Mouse (Mus musculus) gastrocnemius, adult 2 months (tissue): ENCODE measurements around the gene Dnase1l3. TPM values are rescaled to one million over a fixed set of nuclear protein-coding genes. Genes with fewer than 3 reads are reported as not detected.

Source experiments
- DNase-seq: peaks from one replicate; pipeline ENCODE4 v3.0.0; 2022
- H3K27ac ChIP-seq: fragments of 200-600 bp; 2 replicates; pipeline ENCODE4 v1.8.1; 2022; ENCODE audit warnings: mild to moderate bottlenecking
- H3K4me3 ChIP-seq: fragments of 200-600 bp; 2 replicates; pipeline ENCODE4 v1.8.1; 2022; ENCODE audit warnings: mild to moderate bottlenecking, moderate library complexity
- CTCF ChIP-seq: fragments of 200-600 bp; IDR thresholded peaks from 2 replicates; pipeline ENCODE4 v1.8.1; 2022; ENCODE audit warnings: antibody characterized with exemption, mild to moderate bottlenecking, moderate library complexity
- intact Hi-C: fragments of 180-260 bp; cut with DNase I; formaldehyde crosslinking; loops from one replicate; pipeline ENCODE4 v1.15.1; 2025
- total RNA-seq, 2 experiments: library from RNA; stranded (reverse); gene quantifications; 2 replicates each; pipeline ENCODE4 v1.2.3; 2021

Gene Dnase1l3
- total RNA-seq, 2 experiments from 2014 or later = not detected

DNA sequence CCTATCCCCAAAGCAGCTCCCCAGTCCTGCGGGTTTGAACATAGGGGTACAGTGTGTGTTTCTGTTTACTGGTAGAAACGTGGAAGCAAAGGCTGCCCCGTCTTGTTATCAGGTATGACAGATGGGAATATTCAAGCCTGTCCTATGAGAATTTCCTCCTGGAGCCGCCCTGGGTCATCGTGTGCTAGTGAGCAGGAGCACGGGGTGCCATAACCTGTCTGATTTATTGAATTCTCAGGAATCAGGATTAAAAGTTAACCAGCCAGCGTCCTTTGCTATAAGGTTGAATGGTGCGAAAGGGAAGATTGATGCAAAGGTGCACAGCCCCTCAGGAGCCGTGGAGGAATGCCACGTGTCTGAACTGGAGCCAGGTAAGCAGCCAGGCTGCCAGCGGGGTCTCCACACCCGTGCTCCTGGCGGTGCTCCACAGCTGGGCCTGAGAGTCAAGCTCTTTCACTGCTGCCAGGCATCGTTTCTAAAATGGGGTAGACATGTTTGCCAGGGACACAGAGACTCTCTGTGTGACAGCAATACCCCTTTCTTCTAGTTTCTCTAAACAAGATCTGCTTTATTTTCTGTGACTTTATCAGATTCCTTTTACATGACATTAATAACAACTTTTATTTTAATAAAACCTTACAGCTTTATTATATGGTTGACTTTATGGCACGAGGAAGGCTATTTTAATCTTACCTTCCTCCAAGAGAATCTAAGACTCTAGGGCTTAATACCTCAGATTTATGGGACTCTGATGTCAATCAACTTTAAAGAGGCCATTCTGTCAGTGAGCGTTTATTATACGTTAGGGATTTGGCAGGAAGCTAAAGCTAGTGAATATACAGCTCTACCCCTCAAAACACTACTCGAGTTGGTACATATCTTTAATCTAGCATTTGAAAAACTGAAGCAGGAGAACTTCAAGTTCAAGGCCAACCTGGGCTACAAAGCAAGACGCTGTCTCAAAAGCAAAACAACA lies 55.3 kb downstream of the Dnase1l3 start:
- no peak overlapping the region for H3K4me3 ChIP-seq

DNA sequence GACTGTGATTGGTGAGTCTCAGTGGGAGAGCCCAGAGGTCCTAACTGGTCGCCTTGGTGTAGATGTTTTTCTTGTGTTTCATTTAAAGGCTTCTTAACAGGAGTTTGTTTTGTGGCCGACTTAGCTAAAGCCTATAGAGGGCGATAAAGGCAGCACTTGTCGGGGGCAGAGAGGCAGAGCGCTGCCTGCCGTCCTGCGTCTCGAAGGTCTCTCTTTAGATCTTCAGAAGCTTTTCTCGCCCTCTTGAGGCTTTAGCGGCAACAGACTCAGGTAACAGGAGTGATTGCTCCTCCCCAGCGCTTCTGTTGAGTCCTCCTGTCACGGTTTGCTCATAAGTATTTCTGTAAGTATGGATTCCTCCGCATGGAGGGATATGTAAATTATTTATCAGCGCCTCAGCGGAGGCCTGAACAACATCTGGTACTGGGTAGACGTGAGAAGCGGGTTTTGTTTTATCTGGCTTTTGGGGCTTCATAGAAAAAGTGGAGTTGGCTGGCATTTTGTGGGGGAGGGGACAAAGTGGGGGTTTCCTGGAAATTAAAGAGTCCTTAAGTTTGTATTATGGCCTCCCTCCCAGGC lies 57.2 kb downstream of the Dnase1l3 start:
- intact Hi-C loops = no loop called here
- Histone ChIP-seq H3K4me3 (no peak overlapping the region), H3K27ac (peak overlapping the region; percentile 16; the same call in 1 of the 2 replicates)
- peak; percentile 58 for TF ChIP-seq CTCF
- no peak for DNase-seq

More for the DNA sequence above, 55.3 kb downstream of the Dnase1l3 start:
- DNase-seq = no peak
- no peak overlapping the region for H3K27ac ChIP-seq
- intact Hi-C loops = no loop called here
- no peak for TF ChIP-seq CTCF

DNA sequence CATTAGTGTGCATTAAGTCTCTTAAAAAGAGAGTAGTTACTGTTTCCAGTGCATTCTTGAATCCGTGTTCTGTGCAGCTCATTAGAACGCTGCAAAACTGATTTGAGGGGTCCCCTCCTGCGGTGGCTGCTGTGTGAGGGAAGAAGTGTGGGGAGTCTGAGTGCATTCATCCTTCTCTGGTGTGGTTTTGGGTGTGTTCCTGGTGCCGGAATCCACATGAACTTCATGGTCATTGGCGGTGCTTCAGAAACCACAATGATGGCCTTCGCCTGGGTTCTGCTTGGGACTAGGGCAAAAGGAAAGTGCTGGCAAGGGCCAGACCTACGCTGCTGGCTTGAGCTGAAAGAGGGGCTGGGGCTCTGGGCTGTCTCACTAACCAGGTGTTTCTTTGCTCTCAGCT lies 60.2 kb downstream of the Dnase1l3 start:
- intact Hi-C loops = no loop called here
- TF ChIP-seq CTCF = no peak
- DNase-seq = no peak

DNA sequence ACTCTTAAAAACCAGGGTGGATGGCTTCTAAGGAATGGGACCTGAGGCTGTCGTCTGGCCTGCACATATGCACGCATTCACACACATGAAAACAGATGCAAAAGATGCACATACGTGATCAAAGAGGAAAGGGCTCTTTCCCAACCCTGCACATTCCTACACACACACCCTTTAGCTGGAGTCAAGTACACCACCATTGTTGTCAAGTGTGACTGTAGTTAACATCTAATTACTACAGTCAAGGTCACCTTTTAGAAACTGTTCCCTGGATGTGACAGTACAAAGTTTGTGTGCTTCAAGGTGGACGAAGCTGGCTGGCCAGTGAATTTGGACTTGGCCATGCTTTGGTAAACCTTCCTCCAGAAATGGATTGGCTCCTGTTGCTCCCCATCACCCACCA lies 62.2 kb downstream of the Dnase1l3 start:
- DNase-seq = no peak
- TF ChIP-seq CTCF = no peak; the same call in 1 of the 2 replicates
- intact Hi-C loops = no loop called here
- no peak overlapping the region for H3K27ac ChIP-seq
- H3K4me3 ChIP-seq = no peak overlapping the region

More for the DNA sequence above, 60.2 kb downstream of the Dnase1l3 start:
- Histone ChIP-seq H3K27ac (no peak overlapping the region), H3K4me3 (no peak overlapping the region)

DNA sequence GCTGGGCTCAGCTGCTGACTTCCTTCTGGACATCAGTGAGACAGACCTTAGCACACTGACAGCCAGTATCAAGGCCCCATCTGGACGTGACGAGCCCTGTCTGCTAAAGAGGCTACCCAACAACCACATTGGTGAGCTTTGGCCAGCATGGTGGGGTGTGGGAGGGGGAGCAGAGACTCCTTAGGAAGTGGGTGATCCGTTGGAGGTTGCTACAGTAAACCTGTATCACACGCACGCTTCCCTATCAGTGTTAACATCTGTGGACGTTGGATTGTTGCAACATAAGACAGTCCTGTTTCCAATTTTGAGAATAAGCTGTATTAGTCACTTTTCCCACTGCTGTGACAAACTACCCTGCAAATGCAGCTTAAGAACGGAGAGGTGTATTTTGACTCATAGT lies 65.3 kb downstream of the Dnase1l3 start:
- no peak for DNase-seq
- Histone ChIP-seq H3K4me3 (no peak overlapping the region), H3K27ac (no peak overlapping the region)
- no peak for TF ChIP-seq CTCF
- intact Hi-C loops = loop anchor here (10.0 kb wide), 1 partner anchor 64 kb away; no protein-coding TSS in a partner anchor

DNA sequence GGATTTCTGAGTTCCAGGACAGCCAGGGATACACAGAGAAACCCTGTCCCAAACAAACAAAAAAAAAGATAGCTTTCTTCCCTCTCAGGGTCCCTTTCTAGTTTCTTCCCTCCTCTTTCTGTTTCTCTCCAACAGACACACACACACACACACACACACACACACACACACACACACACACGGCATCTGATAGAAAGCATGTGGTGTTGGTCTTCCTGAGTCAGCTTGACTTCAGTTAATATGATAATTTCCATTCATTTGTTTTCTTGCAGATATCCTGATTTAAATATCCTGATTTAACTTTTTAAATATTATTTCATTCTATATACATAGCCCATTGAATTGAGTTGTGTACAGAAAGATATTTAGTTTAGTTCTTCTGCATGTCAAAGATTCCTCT lies 66.0 kb downstream of the Dnase1l3 start:
- no peak for DNase-seq
- H3K4me3 ChIP-seq = no peak overlapping the region
- intact Hi-C loops = loop anchor here (10.0 kb wide), 1 partner anchor 64 kb away; no protein-coding TSS in a partner anchor
- H3K27ac ChIP-seq = no peak overlapping the region
- no peak for TF ChIP-seq CTCF

DNA sequence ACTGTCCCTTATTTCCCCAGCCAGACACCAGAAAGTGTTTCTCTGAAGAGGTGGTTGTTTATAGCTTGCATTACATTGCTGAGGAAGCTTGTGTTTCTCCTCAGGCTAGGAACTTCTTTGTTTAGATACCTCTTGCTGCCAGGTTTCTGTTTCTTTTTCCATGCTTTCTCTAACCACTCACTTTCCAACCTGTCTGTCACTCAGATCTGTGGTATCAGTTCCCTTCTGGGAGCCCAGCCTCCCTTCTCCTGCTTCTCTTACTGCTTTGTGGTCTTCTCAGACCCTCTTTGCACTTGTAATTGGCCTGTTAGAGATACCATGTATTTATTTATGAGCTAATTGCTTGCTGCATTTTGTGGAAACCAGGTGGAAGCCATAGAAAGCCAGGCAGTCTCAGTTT lies 70.7 kb downstream of the Dnase1l3 start:
- Histone ChIP-seq H3K27ac (no peak overlapping the region), H3K4me3 (no peak overlapping the region)
- no peak for TF ChIP-seq CTCF
- DNase-seq = no peak
- intact Hi-C loops = loop anchor here (10.0 kb wide), 1 partner anchor 59 kb away; no protein-coding TSS in a partner anchor

DNA sequence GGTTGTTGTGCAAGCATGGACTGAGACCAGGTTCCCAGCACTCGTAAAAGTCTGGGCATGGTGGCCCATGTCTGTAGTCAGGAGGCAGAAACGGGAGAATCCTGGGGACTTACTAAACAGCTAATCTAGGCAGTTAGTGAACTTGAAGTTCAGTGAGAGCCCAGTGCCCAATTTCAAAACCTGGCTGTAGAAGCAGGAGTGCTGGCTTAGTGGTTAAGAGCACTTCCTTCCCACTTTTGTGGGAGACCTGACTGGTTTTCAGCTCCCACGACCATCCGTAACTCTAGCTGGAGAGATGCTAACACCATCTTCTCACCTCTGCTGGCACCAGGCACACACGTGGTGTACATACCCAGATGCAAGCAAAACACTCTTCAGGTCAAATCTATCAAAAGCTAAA lies 72.9 kb downstream of the Dnase1l3 start:
- Histone ChIP-seq H3K27ac (no peak overlapping the region), H3K4me3 (no peak overlapping the region)
- intact Hi-C loops = loop anchor here (10.0 kb wide), 1 partner anchor 57 kb away; no protein-coding TSS in a partner anchor
- DNase-seq = no peak
- no peak for TF ChIP-seq CTCF

DNA sequence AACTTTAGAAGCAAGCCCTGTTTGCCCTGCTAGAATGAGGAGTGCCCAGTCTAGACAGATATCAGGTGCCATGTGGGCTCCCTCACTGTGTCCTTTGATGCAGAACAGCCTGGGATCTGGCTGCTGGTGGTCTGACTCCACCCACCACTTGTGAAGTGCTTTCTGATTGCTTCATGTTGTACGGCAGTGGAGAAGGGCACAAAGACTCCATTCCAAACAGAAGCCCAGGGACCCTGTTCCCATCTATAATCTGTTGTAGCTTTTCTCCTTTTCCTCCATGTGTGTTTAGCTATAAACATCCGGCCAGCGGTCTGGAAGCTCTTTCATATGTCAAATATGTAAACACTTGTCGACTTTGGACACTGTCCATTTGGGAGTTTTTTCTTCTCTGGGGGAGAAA lies 74.5 kb downstream of the Dnase1l3 start:
- Histone ChIP-seq H3K4me3 (no peak overlapping the region), H3K27ac (no peak overlapping the region)
- no peak for TF ChIP-seq CTCF
- no peak for DNase-seq
- intact Hi-C loops = loop anchor here (10.0 kb wide), 1 partner anchor 55 kb away; no protein-coding TSS in a partner anchor

DNA sequence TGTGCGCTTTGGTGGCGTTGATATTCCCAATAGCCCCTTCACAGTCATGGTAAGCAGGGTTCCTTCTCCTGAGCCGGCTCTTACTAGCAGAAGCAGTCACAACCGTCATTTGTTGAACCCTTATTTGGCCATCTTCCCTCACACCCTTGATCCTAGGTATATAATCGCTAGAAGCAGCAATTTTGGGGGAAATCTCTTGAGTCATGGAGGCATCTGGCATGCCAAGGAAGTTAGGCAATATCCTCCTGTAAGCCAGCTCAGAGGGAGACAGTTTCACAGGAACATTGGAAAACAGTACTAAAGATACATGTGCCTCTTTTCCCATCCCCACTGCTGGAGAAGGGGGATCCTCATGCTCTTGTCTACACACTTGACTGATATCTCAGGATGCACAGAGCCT lies 75.1 kb downstream of the Dnase1l3 start:
- DNase-seq = no peak
- intact Hi-C loops = no loop called here
- no peak for TF ChIP-seq CTCF
- H3K4me3 ChIP-seq = no peak overlapping the region
- H3K27ac ChIP-seq = no peak overlapping the region

DNA sequence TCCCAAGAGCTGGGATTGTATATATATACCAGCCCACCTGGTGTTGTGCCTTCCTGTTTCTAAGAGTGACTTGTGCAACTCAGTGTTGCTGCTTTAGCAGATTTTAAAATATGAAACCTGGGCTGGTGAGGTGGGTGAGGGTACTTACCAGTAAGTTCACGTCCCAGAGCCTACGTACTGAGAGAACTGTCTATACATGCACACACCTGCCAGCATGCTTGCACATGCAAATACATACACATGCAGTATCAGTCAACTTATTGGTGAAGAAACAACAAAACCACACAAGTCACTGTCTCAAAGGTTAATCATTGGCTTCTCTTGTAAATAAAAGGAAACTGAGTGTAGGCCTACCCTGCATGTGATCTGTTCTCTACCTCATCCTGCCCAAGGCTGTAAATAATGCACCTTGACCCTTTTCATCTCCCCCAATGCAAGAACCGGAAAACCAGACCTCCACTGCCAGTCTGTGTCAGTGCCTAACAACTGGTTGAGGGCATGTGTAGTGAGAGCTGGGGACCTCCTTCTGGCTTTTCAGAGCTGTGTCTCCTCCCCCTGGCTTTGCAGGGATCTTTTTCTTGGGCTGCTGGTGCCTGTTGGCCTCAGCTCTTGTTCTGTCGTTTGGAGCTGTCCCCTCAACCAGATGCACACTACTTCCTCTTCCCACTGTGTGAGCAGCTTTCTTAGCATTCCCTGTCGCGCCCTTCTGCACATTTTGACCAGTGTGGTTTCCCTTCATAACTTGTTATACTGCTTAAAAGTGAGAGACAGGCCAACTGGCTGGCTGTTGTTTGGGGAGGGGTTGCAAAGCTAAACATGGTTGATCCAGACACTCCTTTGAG lies 76.0 kb downstream of the Dnase1l3 start:
- DNase-seq = no peak
- no peak for TF ChIP-seq CTCF
- H3K27ac ChIP-seq = no peak overlapping the region
- no peak overlapping the region for H3K4me3 ChIP-seq
- intact Hi-C loops = no loop called here

Other genes with a start within 250 kb of the Dnase1l3 start
- gene Gm26661, start 203.0 kb downstream of the Dnase1l3 start, total RNA-seq = not detected
- 10 to 100 TPM in 1 of 2 experiments, 1 to 10 TPM in 1; 6.0 to 11.0 TPM for gene Flnb, start 176.6 kb downstream of the Dnase1l3 start, total RNA-seq
- not detected for gene Gm45521, start 37.3 kb downstream of the Dnase1l3 start, total RNA-seq
- 1 to 10 TPM; 4.8 to 7.3 TPM for gene Abhd6, start 8.3 kb upstream of the Dnase1l3 start, total RNA-seq
- 10 to 100 TPM; 24.2 to 31.5 TPM for gene Rpp14, start 85.8 kb upstream of the Dnase1l3 start, total RNA-seq
- gene Pxk, start 103.6 kb upstream of the Dnase1l3 start, total RNA-seq = 10 to 100 TPM; 12.4 to 12.7 TPM
- 100 to 1,000 TPM; 268 to 370 TPM for gene Pdhb, start 178.5 kb upstream of the Dnase1l3 start, total RNA-seq
- 1 to 10 TPM; 7.7 to 9.3 TPM for gene Kctd6, start 219.6 kb upstream of the Dnase1l3 start, total RNA-seq